Mouse (Mus musculus) stomach, embryonic 15.5 days (tissue): ENCODE results near the gene Atp1b3. TPM values are rescaled to one million over a fixed set of nuclear protein-coding genes. Genes with fewer than 3 reads are reported as not detected.
"Not testable (repeated sequence)": the region's sequence is repeated elsewhere in the genome, so short reads cannot be mapped to it uniquely, and the experiment has no call there.

Experiments
- ATAC-seq: fragments of 200-750 bp; cut with Nextera tagmentation; 2 replicates; pipeline ENCODE4 v1.8.0; 2017; ENCODE audit warnings: low read depth, moderate number of reproducible peaks, moderate TSS enrichment; ENCODE audit not compliant: insufficient read depth, low FRiP score
- H3K27ac ChIP-seq: fragments of 300-500 bp; sonication (generic); 2 replicates; pipeline ENCODE4 v1.5.1; 2015; ENCODE audit warnings: mild to moderate bottlenecking, inconsistent platforms
- H3K27me3 ChIP-seq: fragments of 300-500 bp; sonication (generic); replicated peaks from 2 replicates; pipeline ENCODE4 v1.6.1; 2015; ENCODE audit warnings: inconsistent platforms
- H3K36me3 ChIP-seq: fragments of 300-500 bp; sonication (generic); 2 replicates; pipeline ENCODE4 v1.6.1; 2015; ENCODE audit warnings: inconsistent platforms
- H3K4me1 ChIP-seq: fragments of 300-500 bp; sonication (generic); 2 replicates; pipeline ENCODE4 v1.6.1; 2015; ENCODE audit warnings: inconsistent platforms
- H3K4me2 ChIP-seq: fragments of 300-500 bp; sonication (generic); 2 replicates; pipeline ENCODE4 v1.6.1; 2015; ENCODE audit warnings: mild to moderate bottlenecking, inconsistent platforms
- H3K4me3 ChIP-seq: fragments of 300-500 bp; sonication (generic); replicated peaks from 2 replicates; pipeline ENCODE4 v1.5.1; 2015; ENCODE audit warnings: inconsistent platforms
- H3K9ac ChIP-seq: fragments of 300-500 bp; sonication (generic); 2 replicates; pipeline ENCODE4 v1.6.1; 2015; ENCODE audit warnings: inconsistent platforms
- H3K9me3 ChIP-seq: fragments of 300-500 bp; sonication (generic); 2 replicates; pipeline ENCODE4 v1.6.1; 2016; ENCODE audit warnings: inconsistent platforms
- WGBS: fragments of 180-500 bp; shearing (Covaris S2); methylation state at CpG from one replicate; pipeline ENCODE4 v1.1.7; 2015; 5-methylcytosine and 5-hydroxymethylcytosine counted together
- polyA plus RNA-seq: library from polyadenylated mRNA; unstranded; fragments of >200 nt; fragmentation: Nextera tagmentation; extraction: Ambion mirVana; gene quantifications from 2 replicates; pipeline ENCODE4 v1.2.1, GENCODE M21; 2015

The Atp1b3 gene
- polyA plus RNA-seq, 1 experiment from 2014 or later: 164 TPM

DNA sequence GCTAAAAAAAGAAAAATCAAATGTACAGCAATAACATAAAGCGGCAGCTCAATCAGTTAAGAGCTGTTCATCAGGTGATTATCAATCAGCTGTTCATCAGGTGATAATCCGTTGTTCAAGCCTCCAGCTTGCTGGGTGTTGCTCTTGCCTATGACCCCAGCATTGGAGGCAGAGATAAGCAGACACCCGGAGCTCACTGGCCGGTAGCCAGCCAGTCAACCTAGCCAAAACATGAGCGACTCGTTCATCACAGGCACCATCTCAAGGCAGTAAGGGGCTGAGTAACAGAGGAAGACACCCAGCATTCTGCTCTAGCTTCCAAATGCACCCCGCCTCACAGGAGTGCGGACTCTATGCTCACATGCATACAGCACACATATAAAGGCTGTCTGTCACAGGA, 10.4 kb downstream of the Atp1b3 start:
- WGBS: 58% methylated on average over 8 of the region's 8 CpGs

DNA sequence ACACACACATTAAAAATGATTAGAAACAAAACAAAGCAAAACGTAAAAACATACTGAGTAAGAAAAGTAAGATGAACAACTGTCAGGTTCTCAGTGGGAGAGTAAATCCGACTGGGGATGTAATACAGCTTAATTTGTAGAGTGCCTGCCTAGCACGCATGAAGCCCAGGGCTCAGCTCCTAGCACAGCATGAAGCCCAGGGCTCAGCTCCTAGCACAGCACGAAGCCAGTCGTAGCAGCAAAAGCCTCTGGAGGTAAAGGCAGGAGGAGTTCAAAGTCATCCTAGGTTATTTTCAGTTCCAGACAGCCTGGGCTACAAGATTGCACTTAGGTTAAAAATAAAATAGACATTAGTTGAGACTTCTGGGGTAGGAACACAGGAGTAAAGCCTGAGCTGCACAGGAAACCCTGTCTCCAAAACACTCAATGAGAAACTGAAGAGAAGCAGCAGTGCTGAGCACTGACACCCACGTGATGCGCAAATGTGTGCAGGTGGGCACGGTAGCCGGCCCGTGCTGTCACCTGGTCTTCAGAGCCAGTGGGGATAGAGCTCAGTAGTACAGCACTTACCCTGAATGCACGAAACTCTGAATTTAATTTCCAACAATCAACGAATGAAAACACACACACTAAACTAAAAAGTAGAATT, 11.0 kb downstream of the Atp1b3 start:
- Histone ChIP-seq H3K9me3 (no peaks in the 10 kb centered on the region), H3K36me3 (no peaks in the 10 kb centered on the region), H3K4me1 (no peaks in the 10 kb centered on the region; the same call in 1 of the 2 replicates), H3K27me3 (no peaks in the 10 kb centered on the region), H3K27ac (no peak overlapping the region), H3K4me3 (no peak overlapping the region), H3K9ac (no peak overlapping the region), H3K4me2 (no peak overlapping the region)
- 86% methylated on average over 12 of the region's 12 CpGs for WGBS
- ATAC-seq: no peak

More for the DNA sequence above, 10.4 kb downstream of the Atp1b3 start:
- Histone ChIP-seq H3K36me3 (no peaks in the 10 kb centered on the region), H3K4me1 (no peaks in the 10 kb centered on the region; the same call in 1 of the 2 replicates), H3K9ac (no peak overlapping the region), H3K4me3 (no peak overlapping the region), H3K27me3 (no peaks in the 10 kb centered on the region), H3K27ac (no peak overlapping the region), H3K9me3 (no peaks in the 10 kb centered on the region), H3K4me2 (no peak overlapping the region)
- no peak; the same call in 1 of the 2 replicates for ATAC-seq

DNA sequence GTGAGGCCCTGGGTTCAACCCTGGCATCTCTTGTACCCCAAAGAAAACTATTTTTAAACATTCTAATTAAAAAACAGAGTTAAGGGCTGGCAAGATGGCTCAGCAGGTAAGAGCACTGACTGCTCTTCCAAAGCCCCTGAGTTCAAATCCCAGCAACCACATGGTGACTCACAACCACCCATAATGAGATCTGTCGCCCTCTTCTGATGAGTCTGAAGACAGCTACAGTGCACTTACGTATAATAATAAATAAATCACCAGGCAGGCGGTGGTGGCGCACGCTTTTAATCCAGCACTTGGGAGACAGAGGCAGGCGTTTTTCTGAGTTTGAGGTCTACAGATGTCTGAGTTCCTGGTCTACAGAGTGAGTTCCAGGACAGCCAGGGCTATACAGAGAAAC, 12.5 kb downstream of the Atp1b3 start:
- 87% methylated on average over 6 of the region's 6 CpGs for WGBS
- H3K4me2 ChIP-seq, H3K4me3 ChIP-seq, H3K9ac ChIP-seq, ATAC-seq, H3K27me3 ChIP-seq, H3K36me3 ChIP-seq, H3K4me1 ChIP-seq, H3K9me3 ChIP-seq, H3K27ac ChIP-seq: not testable (repeated sequence)

- Histone ChIP-seq H3K27ac (peak overlapping the region; percentile 5; the same call in 1 of the 2 replicates), H3K27me3 (no peaks in the 10 kb centered on the region)
Measured at GRCm38 (mm10) chr9:96350476-96350875, 13.8 kb downstream of the Atp1b3 start.

DNA sequence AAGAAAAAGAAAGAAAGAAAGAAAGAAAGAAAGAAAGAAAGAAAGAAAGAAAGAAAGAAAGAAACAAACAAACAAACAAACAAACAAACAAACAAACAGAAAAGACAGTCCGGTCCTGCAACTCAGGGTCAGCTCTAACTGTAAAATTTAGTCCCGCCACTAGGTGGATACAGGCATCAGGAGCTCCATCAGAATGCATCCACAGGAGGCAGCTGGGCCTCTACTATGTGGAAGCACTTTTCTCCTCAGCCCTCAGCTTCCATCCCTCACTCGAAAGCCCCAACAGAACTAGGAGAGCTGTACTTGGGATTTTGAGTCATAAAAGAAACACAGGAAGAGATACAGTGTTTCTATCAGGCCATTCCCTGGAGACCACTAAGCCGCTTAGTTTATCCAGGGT, 14.2 kb downstream of the Atp1b3 start:
- Histone ChIP-seq H3K36me3 (0 out of 2 replicates have a peak, but pooled peaks cover 1% of the 10 kb centered on the region), H3K27ac (peak overlapping the region; percentile 5; the same call in 1 of the 2 replicates), H3K9me3 (no peaks in the 10 kb centered on the region), H3K4me2 (no peak overlapping the region), H3K9ac (no peak overlapping the region), H3K4me1 (no peaks in the 10 kb centered on the region; the same call in 1 of the 2 replicates), H3K4me3 (no peak overlapping the region), H3K27me3 (no peaks in the 10 kb centered on the region)
- 38% methylated on average over 4 of the region's 4 CpGs for WGBS
- ATAC-seq: no peak

More at GRCm38 (mm10) chr9:96350476-96350875, 13.8 kb downstream of the Atp1b3 start:
- no peak for ATAC-seq
- no peaks in the 10 kb centered on the region; the same call in 1 of the 2 replicates for H3K4me1 ChIP-seq
- no peak overlapping the region for H3K4me2 ChIP-seq
- H3K9ac ChIP-seq: no peak overlapping the region
- H3K9me3 ChIP-seq: no peaks in the 10 kb centered on the region
- H3K36me3 ChIP-seq: no peaks in the 10 kb centered on the region
- no peak overlapping the region for H3K4me3 ChIP-seq
- WGBS: 55% methylated on average over 3 of the region's 3 CpGs

GRCm38 (mm10) chr9:96348885-96349284, 15.4 kb downstream of the Atp1b3 start:
- no peaks in the 10 kb centered on the region for H3K27me3 ChIP-seq
- no peak overlapping the region for H3K9ac ChIP-seq
- no peak for ATAC-seq
- H3K9me3 ChIP-seq: no peaks in the 10 kb centered on the region
- H3K4me2 ChIP-seq: no peak overlapping the region
- H3K27ac ChIP-seq: no peak overlapping the region
- H3K4me3 ChIP-seq: no peak overlapping the region
- WGBS: 77% methylated on average over 5 of the region's 5 CpGs
- H3K4me1 ChIP-seq: no peaks in the 10 kb centered on the region; the same call in 1 of the 2 replicates
- 0 out of 2 replicates have a peak, but pooled peaks cover 3% of the 10 kb centered on the region for H3K36me3 ChIP-seq

- no peak for ATAC-seq
- 89% methylated on average over 3 of the region's 3 CpGs for WGBS
- H3K9me3 ChIP-seq: no peaks in the 10 kb centered on the region
Measured at GRCm38 (mm10) chr9:96345750-96346149, 18.5 kb downstream of the Atp1b3 start.

DNA sequence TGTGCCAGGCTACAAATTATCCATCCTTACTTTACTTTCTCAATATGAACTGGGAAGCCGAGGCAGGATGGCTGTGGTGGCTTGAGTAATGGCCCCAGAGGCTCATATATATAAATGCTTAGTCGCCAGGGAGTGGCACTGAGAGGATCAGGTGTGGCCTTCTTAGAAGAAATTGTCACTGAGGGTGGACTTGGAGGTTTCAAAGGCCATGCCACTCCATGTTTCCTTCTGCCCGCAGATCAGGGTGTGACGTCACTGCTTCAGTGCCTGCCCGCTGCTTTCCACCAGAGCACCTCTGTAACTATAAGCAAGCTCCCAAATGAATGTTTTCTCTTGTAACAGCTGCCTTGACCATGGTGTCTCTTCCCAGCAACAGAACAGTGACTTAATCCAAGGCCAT, 33.1 kb downstream of the Atp1b3 start:
- H3K27ac ChIP-seq: no peak overlapping the region

More at GRCm38 (mm10) chr9:96345750-96346149, 18.5 kb downstream of the Atp1b3 start:
- Histone ChIP-seq H3K27me3 (no peaks in the 10 kb centered on the region), H3K36me3 (peaks cover 18% of the 10 kb centered on the region), H3K27ac (no peak overlapping the region), H3K4me3 (no peak overlapping the region), H3K4me2 (no peak overlapping the region), H3K4me1 (no peaks in the 10 kb centered on the region; the same call in 1 of the 2 replicates), H3K9ac (no peak overlapping the region)

DNA sequence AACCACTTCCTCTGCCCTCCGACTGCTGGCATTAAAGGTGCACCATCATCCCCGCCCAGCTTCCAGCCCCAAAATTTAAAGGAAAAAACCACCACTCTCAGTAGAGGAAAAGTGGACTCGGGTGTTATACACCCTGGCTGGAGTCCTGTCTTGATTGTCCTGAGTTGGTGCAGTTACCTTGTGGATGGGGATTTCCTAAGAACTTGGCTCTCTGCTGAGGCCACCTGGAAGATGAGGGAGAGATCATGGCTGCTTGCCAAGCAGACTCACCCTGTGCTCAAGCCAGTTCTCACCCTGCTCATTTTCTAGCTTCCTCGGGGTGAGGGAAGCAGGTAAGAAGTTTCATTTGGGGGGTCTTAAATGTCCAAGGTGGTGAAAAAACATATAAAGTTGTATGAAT, 36.0 kb downstream of the Atp1b3 start:
- WGBS: 80% methylated on average over 4 of the region's 4 CpGs

More for the DNA sequence above, 33.1 kb downstream of the Atp1b3 start:
- ATAC-seq: no peak
- Histone ChIP-seq H3K36me3 (peaks cover 19% of the 10 kb centered on the region; the same call in 1 of the 2 replicates), H3K9ac (no peak overlapping the region), H3K4me1 (peaks cover 2% of the 10 kb centered on the region; the same call in 1 of the 2 replicates), H3K9me3 (no peaks in the 10 kb centered on the region), H3K4me3 (no peak overlapping the region), H3K4me2 (no peak overlapping the region), H3K27me3 (no peaks in the 10 kb centered on the region)
- WGBS: 89% methylated on average over 5 of the region's 5 CpGs

DNA sequence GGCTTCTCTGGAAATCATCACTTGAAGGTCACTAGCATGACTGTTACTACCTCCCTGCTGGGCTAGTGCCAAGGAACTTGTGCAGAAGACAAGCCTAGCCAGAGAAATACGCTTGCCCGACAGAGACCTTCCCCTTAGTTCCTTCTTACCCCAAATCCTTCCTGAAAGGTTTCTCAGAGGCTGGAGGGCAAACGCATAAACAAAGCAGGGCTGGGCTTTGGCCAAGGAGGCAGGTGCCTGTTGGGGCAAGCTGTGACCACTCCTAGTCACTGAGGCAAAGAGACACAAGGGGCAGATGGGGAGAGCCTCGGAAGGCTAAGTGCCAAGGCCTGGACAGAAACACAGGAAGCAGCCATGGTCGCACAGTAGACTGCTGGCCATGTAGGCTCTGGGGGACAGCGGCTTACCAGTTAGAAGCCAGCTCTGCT, 37.7 kb downstream of the Atp1b3 start:
- WGBS: 50% methylated on average over 6 of the region's 6 CpGs
- no peaks in the 10 kb centered on the region for H3K9me3 ChIP-seq
- H3K4me2 ChIP-seq: no peak overlapping the region
- 0 out of 2 replicates have a peak overlapping the region, but pooled peaks have one; percentile 36 for H3K27ac ChIP-seq
- no peaks in the 10 kb centered on the region for H3K36me3 ChIP-seq
- no peak overlapping the region for H3K4me3 ChIP-seq
- H3K4me1 ChIP-seq: peaks cover 4% of the 10 kb centered on the region; the same call in 1 of the 2 replicates
- no peak for ATAC-seq
- H3K27me3 ChIP-seq: no peaks in the 10 kb centered on the region
- no peak overlapping the region for H3K9ac ChIP-seq

More for the DNA sequence above, 36.0 kb downstream of the Atp1b3 start:
- H3K9me3 ChIP-seq: no peaks in the 10 kb centered on the region
- H3K27ac ChIP-seq: no peak overlapping the region
- no peak overlapping the region for H3K4me2 ChIP-seq
- no peaks in the 10 kb centered on the region for H3K27me3 ChIP-seq
- H3K4me1 ChIP-seq: peaks cover 4% of the 10 kb centered on the region; the same call in 1 of the 2 replicates
- ATAC-seq: no peak
- 0 out of 2 replicates have a peak, but pooled peaks cover 5% of the 10 kb centered on the region for H3K36me3 ChIP-seq
- H3K4me3 ChIP-seq: no peak overlapping the region
- H3K9ac ChIP-seq: no peak overlapping the region

- H3K27ac ChIP-seq: no peak overlapping the region
- no peaks in the 10 kb centered on the region for H3K27me3 ChIP-seq
- H3K36me3 ChIP-seq: no peaks in the 10 kb centered on the region
- no peak overlapping the region for H3K4me3 ChIP-seq
- no peaks in the 10 kb centered on the region for H3K9me3 ChIP-seq
- H3K4me1 ChIP-seq: peaks cover 4% of the 10 kb centered on the region; the same call in 1 of the 2 replicates
- 72% methylated on average over 4 of the region's 4 CpGs for WGBS
- no peak overlapping the region for H3K9ac ChIP-seq
- no peak for ATAC-seq
- no peak overlapping the region for H3K4me2 ChIP-seq
Measured at GRCm38 (mm10) chr9:96324502-96324901, 39.7 kb downstream of the Atp1b3 start.

GRCm38 (mm10) chr9:96322411-96323152, 41.7 kb downstream of the Atp1b3 start:
- Histone ChIP-seq H3K9ac (no peak overlapping the region), H3K4me3 (no peak overlapping the region), H3K27ac (no peak overlapping the region), H3K36me3 (0 out of 2 replicates have a peak, but pooled peaks cover 3% of the 10 kb centered on the region), H3K4me2 (no peak overlapping the region), H3K27me3 (no peaks in the 10 kb centered on the region), H3K9me3 (no peaks in the 10 kb centered on the region), H3K4me1 (peaks cover 4% of the 10 kb centered on the region; the same call in 1 of the 2 replicates)
- no peak for ATAC-seq
- WGBS: 92% methylated on average over 15 of the region's 15 CpGs
